Mouse (Mus musculus) ovary, postnatal 14 days (tissue): ENCODE results near the gene Rxfp4.

Experiments
- DNase-seq: peaks from one replicate; pipeline ENCODE4 v3.0.0; 2022; ENCODE audit warnings: low spot score

Rxfp4 gene

DNA sequence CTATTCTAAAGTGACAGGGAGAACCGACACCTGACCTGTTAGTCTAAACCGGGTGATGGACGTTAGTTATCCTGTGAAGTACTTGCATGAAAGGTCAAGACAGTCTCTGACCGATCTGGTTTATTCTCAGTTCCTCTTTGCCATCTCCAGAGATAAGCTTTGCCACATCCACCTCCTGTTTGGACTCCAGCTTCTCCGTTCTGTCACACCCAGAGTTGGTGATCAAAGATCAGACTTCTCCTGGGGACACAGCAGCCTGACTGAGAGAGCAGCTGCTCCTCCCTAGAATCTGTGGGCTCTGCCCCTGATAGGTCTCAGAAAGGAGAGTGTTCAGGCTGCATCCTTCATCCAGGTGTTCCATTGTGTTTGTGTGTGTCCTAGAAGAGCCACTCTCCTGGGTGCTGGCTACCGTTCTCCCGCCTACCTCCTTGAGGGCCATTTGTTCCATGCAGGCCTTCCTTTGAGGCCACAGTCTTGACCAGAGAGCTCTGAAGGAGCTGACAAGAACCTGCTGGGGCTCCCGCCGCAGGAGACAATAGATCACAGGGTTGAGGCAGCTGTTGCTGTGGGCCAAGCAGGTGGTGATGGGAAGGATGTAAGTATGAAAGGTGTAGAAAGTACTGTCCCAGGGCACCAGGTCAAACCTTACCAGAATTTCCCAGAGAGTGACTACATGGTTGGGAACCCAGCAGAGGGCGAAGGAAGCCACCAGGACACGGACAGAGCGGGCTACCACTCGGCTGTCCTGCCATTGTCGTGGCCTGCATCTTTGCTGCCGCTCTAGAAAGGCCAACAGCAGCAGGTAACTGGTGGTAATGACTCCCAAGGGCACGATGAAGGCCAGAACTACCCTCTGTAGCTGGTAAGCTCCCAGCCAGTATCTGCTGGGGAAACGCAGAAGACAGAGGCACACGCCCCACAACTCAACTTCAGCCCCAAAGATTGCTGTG is 998 bp downstream of the Rxfp4 start:
- DNase-seq = no peak

DNA sequence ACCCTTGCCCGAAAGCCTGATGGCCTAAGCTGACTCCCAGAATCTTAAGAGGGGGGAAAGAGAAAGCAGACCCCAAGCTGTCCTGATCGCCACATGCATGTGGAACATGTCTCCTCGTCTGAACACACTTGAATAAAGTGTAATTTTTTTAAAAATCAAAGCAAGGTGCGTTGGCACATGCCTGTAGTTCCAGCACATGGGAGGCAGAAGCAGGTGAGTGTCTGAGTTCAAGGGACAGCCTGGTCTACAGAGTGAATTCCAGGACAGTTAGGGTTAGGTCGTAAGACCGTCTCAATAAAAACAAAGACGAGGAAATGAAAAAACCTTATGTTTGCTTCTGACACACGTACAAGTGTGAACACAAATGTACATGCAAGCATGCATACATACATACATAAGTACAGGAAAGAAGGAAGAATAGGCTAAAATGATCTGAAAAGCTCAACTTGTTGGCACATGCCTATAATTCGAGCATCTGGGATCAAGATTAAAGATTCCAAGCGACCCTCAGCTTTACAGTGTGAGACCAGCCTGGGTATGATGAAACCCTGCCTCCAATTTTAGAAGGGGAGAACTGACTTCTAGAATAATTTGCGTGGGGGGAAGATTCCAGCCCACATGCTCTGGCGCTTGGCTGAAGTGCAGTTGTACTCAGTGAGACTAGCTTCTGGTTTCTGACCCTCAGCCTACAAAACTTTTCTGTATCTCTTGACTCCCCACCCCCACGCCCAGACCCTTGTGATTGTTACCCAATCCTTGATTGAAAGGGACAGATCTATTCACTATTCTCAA is 2.0 kb downstream of the Rxfp4 start:
- no peak for DNase-seq

DNA sequence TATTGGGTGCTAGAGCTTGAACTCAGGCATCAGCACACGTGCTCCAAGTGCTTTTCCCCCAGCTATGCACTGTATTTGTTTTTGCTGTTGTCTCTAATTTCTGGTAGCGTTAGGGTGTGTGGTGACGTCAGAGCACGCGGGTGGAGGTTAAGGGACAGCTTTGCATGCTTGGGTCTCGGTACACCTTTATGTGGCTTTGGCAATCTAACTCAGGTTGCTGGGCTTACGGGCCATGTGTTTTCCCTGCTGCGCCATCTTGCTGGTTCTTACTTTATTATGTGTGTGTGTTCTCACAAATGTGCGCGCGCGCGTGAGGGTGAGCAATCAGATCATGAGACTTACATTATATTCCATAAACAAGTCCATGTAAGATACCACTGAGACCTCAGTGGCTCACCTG is 3.0 kb downstream of the Rxfp4 start:
- no peak for DNase-seq

GRCm38 (mm10) chr3:88649186-88649585 is 3.8 kb downstream of the Rxfp4 start:
- no peak for DNase-seq

DNA sequence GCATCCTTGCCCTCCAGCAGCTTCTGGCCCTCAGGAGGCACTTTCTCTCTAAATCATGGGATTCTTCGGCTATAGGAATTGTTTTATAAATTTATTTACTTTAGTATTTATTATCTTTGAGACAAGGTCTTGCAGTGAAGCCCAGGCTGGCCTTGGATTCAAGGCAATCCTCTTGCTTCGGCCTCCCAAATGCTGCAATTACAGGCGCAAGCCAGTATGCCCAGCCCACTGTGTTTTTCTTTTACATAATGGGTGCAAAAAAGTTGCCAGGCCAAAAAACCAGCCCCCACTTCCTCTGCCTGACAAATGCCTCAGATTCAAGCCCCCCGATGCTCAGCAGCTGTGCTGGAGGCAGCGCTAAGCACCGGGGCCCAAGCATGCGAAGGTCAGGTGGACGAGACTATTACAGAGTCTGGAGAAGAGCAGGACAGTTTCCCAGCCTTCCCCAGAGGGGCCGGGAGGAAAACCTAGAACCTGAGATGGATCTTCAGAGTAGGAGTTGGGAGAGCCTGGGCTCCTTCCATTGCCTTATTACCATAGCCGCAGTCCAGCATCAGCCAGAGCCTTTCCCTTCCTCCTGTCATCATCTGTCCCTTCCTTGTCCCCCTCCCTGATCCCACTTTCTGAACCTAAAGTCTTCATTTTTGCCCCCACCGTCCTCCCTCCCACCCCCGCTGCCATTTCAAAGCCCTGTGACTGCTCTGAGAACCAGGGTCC is 4.3 kb downstream of the Rxfp4 start:
- DNase-seq = no peak

GRCm38 (mm10) chr3:88647779-88648413 is 5.0 kb downstream of the Rxfp4 start:
- no peak for DNase-seq

- no peak for DNase-seq
These were observed 5.9 kb downstream of the Rxfp4 start for GRCm38 (mm10) chr3:88647076-88647475.

GRCm38 (mm10) chr3:88646426-88646995 is 6.4 kb downstream of the Rxfp4 start:
- no peak for DNase-seq

DNA sequence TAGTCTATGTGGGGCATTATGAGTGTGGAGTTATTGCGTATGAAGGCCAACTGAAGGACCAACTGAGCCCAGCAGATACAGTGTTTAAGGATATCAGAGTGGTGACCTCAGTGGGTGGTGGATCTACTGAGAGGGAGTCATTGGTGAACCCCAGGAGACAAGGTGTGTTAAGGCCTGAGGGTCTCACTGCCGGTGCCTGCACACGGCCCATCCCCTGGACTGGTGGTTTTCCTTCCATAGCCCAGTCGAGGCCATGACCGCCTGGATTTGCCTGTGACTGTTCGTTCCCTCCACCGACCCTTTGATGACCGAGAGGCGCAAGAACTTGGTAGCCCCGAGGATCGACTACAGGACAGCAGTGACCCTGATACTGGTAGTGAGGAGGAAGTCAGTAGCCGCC is 7.0 kb downstream of the Rxfp4 start:
- no peak for DNase-seq

- no peak for DNase-seq
These were observed 9.9 kb downstream of the Rxfp4 start for GRCm38 (mm10) chr3:88643078-88643477.

- DNase-seq = no peak
These were observed 12.3 kb downstream of the Rxfp4 start for GRCm38 (mm10) chr3:88640676-88641075.

DNA sequence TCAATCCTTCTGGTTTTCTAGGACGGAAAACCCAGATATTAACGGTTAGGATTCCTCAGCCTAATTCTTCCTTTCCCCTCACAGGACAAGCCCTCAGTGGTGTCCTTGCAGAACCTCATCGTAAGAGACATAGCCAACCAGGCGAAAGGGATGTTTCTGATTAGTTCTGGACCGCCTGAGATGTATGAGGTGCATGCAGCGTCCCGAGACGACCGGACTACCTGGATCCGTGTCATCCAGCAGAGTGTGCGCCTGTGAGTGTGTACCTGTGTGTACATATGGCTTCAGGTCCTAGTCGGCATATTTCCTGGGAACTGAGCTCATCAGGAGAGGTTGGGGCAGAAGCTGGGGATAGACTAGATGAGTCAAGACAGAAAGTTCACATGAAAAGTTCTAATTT is 13.7 kb downstream of the Rxfp4 start:
- DNase-seq = no peak

GRCm38 (mm10) chr3:88637134-88637533 is 15.8 kb downstream of the Rxfp4 start:
- DNase-seq = no peak

GRCm38 (mm10) chr3:88636555-88636986 is 16.4 kb downstream of the Rxfp4 start:
- DNase-seq = no peak

- DNase-seq = no peak
These were observed 17.3 kb downstream of the Rxfp4 start for GRCm38 (mm10) chr3:88635506-88636275.

- DNase-seq = no peak
These were observed 19.9 kb downstream of the Rxfp4 start for GRCm38 (mm10) chr3:88633056-88633455.

DNA sequence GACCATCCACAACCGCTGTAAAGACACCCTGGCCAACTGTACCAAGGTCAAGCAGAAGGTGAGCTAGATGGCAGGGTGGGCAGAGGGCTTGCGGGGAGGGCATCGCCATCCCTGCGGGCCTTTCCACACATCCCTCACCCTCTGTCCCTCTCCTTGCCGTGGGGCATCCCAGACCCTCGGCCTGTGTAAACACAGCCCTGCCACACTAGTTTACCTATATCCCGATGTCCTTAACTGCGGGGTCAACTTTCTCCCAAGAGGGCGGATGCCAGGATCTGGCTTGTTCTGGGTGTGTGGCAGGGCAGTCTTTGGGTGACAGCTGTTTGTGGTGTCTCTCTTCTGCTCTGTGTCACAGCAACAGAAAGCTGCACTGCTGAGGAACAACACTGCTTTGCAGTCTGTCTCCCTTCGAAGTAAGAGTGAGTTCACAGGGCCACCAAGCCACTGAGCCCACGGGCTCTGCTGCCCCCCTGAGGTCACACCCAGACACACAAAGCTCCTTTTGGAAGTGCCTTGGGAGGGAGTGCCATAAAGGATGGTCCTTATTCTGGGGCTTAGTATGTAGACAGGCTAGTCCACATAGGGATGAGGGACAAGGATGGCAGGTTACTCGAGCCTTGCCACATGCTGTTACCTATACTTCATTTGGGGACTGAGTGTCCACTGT is 20.9 kb downstream of the Rxfp4 start:
- no peak for DNase-seq

DNA sequence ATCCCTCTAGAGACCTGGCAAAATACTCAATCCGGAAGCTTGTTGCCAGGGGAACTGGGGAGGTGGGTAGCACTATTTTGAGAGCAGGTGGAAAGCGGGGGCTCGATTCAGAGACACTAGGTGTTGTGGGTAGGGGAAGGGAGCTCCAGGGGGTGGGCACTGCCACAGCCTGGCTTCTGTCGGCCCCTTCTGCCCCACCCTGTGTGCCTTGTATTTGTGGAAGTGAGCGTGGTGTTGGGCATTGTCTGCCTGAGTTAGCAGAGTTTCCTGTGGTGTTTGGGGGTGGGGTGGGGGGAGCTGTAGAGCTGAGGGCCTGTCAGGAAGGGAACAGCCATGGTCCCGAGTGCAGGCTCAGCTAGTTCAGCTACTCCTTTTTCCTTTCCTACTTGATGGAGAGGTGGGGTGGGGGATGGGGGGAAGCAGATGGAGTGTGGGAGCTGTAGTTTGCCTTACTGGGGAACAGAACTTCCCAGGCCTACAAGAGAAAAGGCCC is 22.0 kb downstream of the Rxfp4 start:
- no peak for DNase-seq

- no peak for DNase-seq
These were observed 22.9 kb downstream of the Rxfp4 start for GRCm38 (mm10) chr3:88630018-88630417.

DNA sequence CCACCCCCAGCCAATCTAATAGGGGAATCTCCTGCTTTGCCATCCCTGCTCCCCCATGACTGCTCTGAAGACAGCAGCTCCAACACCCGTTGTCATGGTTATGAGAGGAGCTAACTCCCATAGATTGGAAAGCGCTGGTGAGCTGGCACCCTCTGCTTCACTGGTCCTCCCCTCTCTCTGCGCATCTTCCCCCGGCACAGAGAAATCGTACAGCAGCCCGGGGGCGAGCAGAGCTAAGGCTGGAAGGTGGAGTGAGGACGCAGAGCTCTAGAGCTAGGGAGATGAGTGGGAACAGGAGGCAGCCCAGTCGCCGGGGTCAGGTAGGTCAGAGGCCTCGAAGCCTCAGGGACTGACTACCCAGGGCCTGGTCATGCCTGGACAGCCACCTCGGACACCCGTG is 23.7 kb downstream of the Rxfp4 start:
- DNase-seq = no peak
